Mouse (Mus musculus) 3134 (cell line): ENCODE results near the gene Letmd1.
"Not testable (repeated sequence)": the region's sequence is repeated elsewhere in the genome, so short reads cannot be mapped to it uniquely, and the experiment has no call there.

Experiments used
- DNase-seq: peaks from one replicate; pipeline ENCODE4 v3.0.0-alpha.2; 2011; ENCODE audit warnings: low spot score; ENCODE audit not compliant: insufficient read length; ENCODE audit errors: extremely low read depth

The Letmd1 gene

GRCm38 (mm10) chr15:100494647-100495046 is 25.8 kb downstream of the Letmd1 start:
- no peak for DNase-seq

- DNase-seq, result peak; percentile 92
Measured at GRCm38 (mm10) chr15:100495102-100495501, 26.3 kb downstream of the Letmd1 start, which contains the start of gene Csrnp2. Csrnp2 (minus strand) TSS chr15:100495488.

GRCm38 (mm10) chr15:100499506-100499905 is 30.7 kb downstream of the Letmd1 start:
- not testable (repeated sequence) for DNase-seq

- DNase-seq, result no peak
Measured at GRCm38 (mm10) chr15:100508454-100509167, 39.8 kb downstream of the Letmd1 start.

- DNase-seq, result no peak
Measured at GRCm38 (mm10) chr15:100510072-100510471, 41.2 kb downstream of the Letmd1 start.

- no peak for DNase-seq
Measured at GRCm38 (mm10) chr15:100513387-100513786, 44.6 kb downstream of the Letmd1 start.

GRCm38 (mm10) chr15:100515121-100515520 is 46.3 kb downstream of the Letmd1 start:
- no peak for DNase-seq

GRCm38 (mm10) chr15:100520306-100520705 is 51.5 kb downstream of the Letmd1 start:
- no peak for DNase-seq

- no peak for DNase-seq
Measured at GRCm38 (mm10) chr15:100525405-100525804, 56.6 kb downstream of the Letmd1 start.

- DNase-seq, result no peak
Measured at GRCm38 (mm10) chr15:100527900-100528299, 59.1 kb downstream of the Letmd1 start.
